Mouse (Mus musculus) T-helper 1 cell (primary cell): ENCODE measurements at regions not wholly inside any gene's neighbourhood (a gene's known extent, or its start where the extent isn't known, plus 50 kb on each side); places are given as distances from the start of the nearest gene placed in this dataset.

Source experiments
- in situ Hi-C: fragments of 300-600 bp; cut with MboI, MseI; formaldehyde crosslinking; loops from one replicate; pipeline ENCODE4 v1.15.1; 2025; ENCODE audit warnings: high pct_unique_total_duplicates

- in situ Hi-C loops = no loop called here
Observed at GRCm38 (mm10) chr14:102882281-102882680, 100.2 kb downstream of the Kctd12 start.

- in situ Hi-C loops = no loop called here
Observed at GRCm38 (mm10) chr14:102880658-102881083, 101.8 kb downstream of the Kctd12 start.

GRCm38 (mm10) chr14:102878572-102878971 lies 103.9 kb downstream of the Kctd12 start:
- in situ Hi-C loops = no loop called here

GRCm38 (mm10) chr14:102868160-102868559 lies 114.3 kb downstream of the Kctd12 start:
- in situ Hi-C loops = no loop called here

- in situ Hi-C loops = no loop called here
Observed at GRCm38 (mm10) chr14:102867697-102868096, 114.7 kb downstream of the Kctd12 start.

- in situ Hi-C loops = no loop called here
Observed at GRCm38 (mm10) chr14:102866511-102866910, 115.9 kb downstream of the Kctd12 start.

- in situ Hi-C loops = no loop called here
Observed at GRCm38 (mm10) chr14:102861694-102862093, 120.7 kb downstream of the Kctd12 start.

- in situ Hi-C loops = no loop called here
Observed at GRCm38 (mm10) chr14:102859361-102859871, 123.0 kb downstream of the Kctd12 start.

GRCm38 (mm10) chr14:102855264-102855840 lies 127.1 kb downstream of the Kctd12 start:
- in situ Hi-C loops = no loop called here

- in situ Hi-C loops = no loop called here
Observed at GRCm38 (mm10) chr14:102843700-102844099, 138.7 kb downstream of the Kctd12 start.

GRCm38 (mm10) chr14:102837602-102838001 lies 144.8 kb downstream of the Kctd12 start:
- in situ Hi-C loops = no loop called here

GRCm38 (mm10) chr14:102835118-102835769 lies 147.2 kb downstream of the Kctd12 start:
- in situ Hi-C loops = no loop called here

- in situ Hi-C loops = no loop called here
Observed at GRCm38 (mm10) chr14:102828442-102828841, 154.0 kb downstream of the Kctd12 start.

GRCm38 (mm10) chr14:102827756-102828384 lies 154.6 kb downstream of the Kctd12 start:
- in situ Hi-C loops = no loop called here

GRCm38 (mm10) chr14:102825525-102825924 lies 156.9 kb downstream of the Kctd12 start:
- in situ Hi-C loops = no loop called here

GRCm38 (mm10) chr14:102820663-102821062 lies 161.8 kb downstream of the Kctd12 start:
- in situ Hi-C loops = loop anchor here (25.0 kb wide), 1 partner anchor 167 kb away; the partner anchor contains the start of gene Kctd12

GRCm38 (mm10) chr14:102811678-102812081 lies 170.8 kb downstream of the Kctd12 start:
- in situ Hi-C loops = loop anchor here (25.0 kb wide), 1 partner anchor 176 kb away; the partner anchor contains the start of gene Kctd12

GRCm38 (mm10) chr14:102811022-102811421 lies 171.4 kb downstream of the Kctd12 start:
- in situ Hi-C loops = loop anchor here (25.0 kb wide), 1 partner anchor 176 kb away; the partner anchor contains the start of gene Kctd12

GRCm38 (mm10) chr14:102810121-102810921 lies 172.1 kb downstream of the Kctd12 start:
- in situ Hi-C loops = loop anchor here (25.0 kb wide), 1 partner anchor 177 kb away; the partner anchor contains the start of gene Kctd12

GRCm38 (mm10) chr14:102805936-102806923 lies 176.2 kb downstream of the Kctd12 start:
- in situ Hi-C loops = loop anchor here (25.0 kb wide), 1 partner anchor 181 kb away; the partner anchor contains the start of gene Kctd12
